Mouse (Mus musculus) lung, adult 2 months (tissue): ENCODE results near the gene Lonp2.

ENCODE experiments used
- CTCF ChIP-seq: fragments of 200-500 bp; IDR thresholded peaks from 2 replicates; pipeline ENCODE4 v1.5.1; 2011; ENCODE audit warnings: mild to moderate bottlenecking, low read length, control low read depth; ENCODE audit not compliant: insufficient read depth
- POLR2A ChIP-seq: fragments of 200-500 bp; IDR thresholded peaks from 2 replicates; pipeline ENCODE4 v1.6.1; 2011; ENCODE audit warnings: low read depth, mild to moderate bottlenecking, control low read depth, low read length, borderline replicate concordance; ENCODE audit errors: extremely low read depth

DNA sequence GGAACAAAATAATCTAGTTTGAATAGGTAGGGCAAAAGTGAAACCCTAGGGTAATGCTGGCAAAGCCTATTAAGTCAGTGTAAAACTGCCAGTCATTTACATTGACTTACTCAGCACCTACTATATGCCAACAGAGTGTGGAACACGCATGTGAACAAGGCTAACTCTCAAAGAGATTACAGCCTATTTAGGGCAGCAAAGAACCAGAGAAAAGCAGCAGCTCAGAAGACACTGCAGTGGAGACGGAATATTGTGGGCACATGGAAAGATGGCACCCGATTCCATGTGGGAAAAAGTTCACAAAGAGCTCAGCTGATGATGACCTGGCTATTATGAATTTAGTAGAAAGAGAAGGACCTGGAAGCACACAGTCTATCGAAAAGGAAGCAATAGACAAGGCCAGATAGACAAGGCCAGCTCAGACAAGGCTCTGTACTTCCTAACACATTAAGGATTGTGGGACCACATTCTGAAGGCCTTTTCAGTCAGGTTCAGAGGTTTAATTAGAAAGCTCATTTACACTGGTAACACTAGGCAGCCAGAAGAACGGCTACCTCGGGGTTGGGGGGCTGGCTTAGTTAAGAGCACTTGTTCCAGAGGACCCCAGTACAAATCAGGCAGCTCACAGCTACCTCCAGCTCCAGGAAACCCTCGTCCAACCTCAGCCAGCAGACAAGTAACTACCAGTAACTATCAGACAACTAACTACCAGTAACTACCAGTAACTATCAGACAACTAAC, 118.9 kb downstream of the Lonp2 start:
- TF ChIP-seq CTCF = no peak
- TF ChIP-seq POLR2A = no peak
